Mouse (Mus musculus) liver (tissue): ENCODE measurements at regions not wholly inside any gene's neighbourhood (a gene's known extent, or its start where the extent isn't known, plus 50 kb on each side); places are given as distances from the start of the nearest gene placed in this dataset.

Experiments
- DNase-seq: peaks from one replicate; pipeline ENCODE4 v3.0.0-alpha.2; 2020; ENCODE audit warnings: mixed read lengths

DNA sequence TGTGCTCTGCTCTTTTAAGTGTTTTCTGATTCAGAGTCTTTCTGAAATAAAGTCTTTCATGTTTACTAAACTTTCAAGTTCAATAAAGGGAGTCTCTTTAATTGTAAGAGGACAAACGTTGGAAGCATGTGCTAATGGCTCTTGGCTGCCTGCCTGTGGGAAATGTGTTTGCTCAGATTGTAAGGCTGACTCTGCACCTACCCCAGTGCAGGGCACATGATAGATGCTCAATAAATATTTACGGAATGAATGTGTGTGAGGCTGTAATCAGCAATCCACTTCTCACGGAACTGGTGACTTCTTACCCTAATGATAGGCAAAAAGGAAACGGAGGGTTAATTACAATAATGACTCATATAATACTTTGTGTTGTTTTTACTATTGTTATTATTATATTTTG, 389.0 kb upstream of the Klf4 start:
- DNase-seq: no peak

DNA sequence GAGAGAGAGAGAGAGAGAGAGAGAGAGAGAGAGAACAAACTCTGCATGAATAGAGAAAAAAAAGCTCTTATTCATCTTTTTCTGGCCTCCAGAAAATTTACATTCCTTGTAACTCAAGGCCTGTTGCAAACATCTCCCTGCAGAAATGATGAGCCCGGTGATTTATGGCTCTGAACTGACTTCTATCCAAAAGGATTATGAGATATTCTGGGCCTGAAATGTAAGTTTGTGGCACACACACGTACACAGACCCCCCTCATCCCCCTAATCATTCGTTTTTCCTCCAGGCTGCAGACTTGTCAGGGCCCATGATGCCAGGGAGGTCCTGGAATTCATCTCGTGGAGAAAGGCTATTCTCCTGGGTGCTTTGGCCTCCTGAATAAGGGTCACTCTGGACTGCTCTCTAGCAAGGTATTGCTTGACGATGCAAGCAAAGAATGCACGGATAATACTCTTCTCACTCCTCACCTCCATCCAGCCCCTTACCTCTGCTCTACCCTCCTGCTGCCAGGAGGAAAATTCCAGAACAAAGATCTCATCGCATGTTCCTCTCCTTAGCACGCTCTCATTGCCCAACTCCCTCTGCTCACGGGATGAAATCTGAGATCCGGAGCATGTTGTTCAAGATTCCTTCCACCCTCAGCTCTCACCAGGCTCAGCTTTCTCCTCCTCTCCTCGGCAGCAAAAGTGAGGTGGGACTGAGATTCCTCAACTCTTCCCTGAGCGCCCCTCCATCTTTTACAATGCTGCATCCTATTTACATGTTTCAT, 362.0 kb upstream of the Klf4 start:
- no peak for DNase-seq

DNA sequence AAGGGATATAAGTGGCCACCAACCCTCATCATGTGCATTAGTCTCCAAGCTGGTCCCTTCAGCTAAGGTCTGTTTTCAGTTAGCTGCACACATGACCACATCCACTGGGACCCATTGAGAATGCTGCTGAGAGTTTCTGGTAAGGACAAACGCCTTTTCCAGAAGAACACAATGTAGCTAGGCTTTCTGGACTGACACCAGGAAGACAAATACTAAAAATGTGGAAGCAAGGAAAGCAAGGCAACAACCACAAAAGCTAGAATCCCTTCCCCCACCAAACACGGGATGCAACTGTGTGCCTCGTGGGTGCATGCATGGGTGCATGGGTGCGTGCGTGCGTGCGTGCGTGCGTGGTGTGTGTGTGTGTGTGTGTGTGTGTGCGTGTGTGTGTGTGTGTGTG, 359.4 kb upstream of the Klf4 start:
- no peak for DNase-seq

GRCm38 (mm10) chr4:55887581-55887980, 355.3 kb upstream of the Klf4 start:
- DNase-seq: no peak

GRCm38 (mm10) chr4:55882541-55882940, 350.3 kb upstream of the Klf4 start:
- DNase-seq: no peak

DNA sequence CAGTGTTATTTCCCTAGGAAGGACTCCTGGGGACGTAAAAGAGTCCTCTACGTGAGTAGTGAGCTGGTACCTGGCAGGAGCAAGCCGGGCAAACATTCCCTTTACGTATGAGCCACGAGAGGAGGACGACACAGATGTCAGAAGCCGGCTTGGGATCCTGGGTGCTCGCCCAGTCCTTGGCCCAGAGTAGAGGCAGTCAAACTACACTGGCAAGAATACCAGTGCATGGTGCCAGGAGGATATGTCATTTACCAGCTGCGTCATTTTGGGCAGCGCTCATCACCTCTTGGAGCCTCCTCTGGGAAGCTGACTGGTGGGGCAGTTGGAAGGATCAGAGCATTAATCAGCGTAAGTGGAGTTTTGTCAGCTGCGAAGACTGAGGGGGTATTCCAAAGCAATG, 343.0 kb upstream of the Klf4 start:
- no peak for DNase-seq

- no peak for DNase-seq
Observed at GRCm38 (mm10) chr4:55874875-55875274, 342.6 kb upstream of the Klf4 start.

GRCm38 (mm10) chr4:55874276-55874675, 342.0 kb upstream of the Klf4 start:
- no peak for DNase-seq

GRCm38 (mm10) chr4:55860055-55860454, 327.8 kb upstream of the Klf4 start:
- no peak for DNase-seq

DNA sequence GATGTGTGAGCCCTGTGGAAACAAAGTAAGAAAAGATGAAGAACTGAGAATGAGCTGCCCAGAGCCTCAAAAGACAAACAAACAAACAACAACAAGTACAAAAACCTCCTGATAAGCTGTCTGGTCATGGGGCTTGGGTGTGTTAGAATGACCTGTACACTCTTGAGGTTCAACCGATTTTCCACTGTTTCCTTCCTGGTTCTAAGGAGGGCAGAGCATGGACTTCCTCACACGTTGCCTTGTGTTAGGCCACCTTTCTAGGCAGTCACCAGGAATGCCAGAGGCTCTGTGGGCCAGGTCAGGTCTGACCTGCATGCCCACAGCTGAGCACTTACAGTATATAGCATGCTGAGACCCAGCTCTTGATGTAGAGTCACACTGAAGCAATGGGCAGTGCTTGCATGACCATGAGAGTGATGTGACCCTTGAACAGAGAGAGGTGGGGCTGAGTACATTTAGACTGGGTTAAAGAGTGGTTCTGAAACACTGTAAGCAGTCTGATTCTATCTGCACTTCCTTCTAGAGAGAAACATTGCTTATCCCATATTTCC, 327.0 kb upstream of the Klf4 start:
- no peak for DNase-seq

GRCm38 (mm10) chr4:55851430-55851829, 319.2 kb upstream of the Klf4 start:
- DNase-seq: no peak

GRCm38 (mm10) chr4:55851027-55851426, 318.8 kb upstream of the Klf4 start:
- no peak for DNase-seq

- DNase-seq: no peak
Observed at GRCm38 (mm10) chr4:55843727-55844401, 311.6 kb upstream of the Klf4 start.

DNA sequence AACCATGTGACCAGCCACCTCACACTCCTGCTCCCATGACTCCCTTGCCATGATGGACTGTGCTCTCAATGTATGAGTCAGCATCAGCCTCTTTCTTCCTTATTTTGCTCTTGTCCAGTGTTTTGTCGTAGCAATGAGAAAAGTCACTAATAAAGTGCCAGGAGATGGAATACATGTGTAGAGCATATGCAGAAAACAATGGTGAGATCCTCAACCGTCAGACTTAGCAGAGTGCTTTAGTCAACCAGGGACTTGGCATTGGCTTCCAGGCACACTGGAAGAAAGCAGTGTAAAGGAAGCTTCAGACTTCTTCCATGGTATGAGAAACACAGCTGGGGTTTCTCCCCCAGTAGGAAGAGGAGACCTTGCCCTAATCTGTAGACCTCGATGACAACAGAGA, 306.3 kb upstream of the Klf4 start:
- DNase-seq: no peak

DNA sequence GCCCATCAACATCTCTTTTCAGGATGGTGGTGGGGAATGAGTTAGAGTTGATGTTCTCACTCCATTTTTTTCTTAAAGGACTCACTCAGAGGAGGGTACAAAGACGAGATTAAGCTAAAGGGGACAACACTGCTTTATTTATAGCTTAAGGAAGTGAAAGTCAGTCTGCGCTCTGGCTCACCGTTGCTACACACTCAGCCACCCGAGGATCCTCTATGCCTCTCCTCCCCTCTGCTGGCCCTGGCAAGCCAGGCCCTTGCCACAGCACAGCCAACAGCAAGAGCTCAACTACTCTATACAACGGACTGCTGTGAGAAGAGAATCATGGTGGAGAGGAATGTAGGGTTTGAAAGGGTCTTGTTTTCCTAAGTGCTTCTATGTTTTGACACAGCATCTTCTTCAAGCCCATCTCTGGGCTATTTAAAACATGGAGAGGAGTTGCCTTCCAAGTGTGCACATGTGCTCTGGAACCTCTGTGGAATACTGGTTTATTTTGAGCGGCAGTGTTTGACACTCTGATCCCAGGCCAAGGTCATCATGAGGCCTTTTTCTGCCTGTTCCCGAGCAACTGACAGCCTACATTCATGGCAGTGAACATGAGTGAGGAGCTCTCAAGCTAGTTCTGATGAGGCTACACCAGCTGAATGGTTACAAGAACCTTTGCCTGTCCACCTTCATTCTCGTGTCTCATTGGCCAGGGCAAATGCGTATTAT, 291.9 kb upstream of the Klf4 start:
- peak; percentile 16 for DNase-seq

GRCm38 (mm10) chr4:55823583-55823982, 291.3 kb upstream of the Klf4 start:
- no peak for DNase-seq

DNA sequence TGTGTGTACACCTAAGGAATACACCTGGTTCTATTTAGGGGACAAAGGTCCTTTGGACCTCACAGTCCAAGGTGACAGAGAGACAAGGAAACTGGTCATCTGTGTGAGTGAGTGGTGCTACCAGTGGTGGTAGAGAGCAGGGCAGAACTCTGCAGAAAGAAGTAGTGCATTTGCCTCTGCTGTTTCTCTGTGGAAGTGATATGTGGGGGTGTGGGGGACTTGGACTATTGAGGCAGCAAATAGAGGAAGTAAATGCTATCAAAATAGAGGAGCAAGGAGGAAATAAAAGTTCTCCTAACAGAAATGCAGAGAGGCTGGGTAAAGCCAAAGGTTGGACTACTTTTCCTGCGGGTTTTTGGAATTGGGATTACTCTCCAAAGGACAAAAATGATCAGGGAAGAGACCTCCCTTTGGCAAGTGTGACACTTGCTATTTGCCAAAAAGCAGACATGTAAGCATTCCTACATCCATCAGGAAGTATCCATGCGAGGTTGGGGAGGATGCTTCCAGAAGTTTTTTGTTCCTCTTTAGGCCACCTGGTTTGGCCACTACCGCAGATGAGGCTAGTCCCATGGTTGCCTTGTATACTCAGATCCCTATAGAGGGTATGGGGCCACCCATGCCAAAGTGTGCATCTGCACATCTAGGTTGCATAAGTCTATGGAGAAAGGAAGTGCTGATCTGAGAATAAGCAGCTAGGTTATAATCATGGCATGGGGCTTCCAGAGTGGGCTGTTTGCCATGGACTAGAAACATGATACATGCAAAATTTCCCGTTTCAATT, 285.0 kb upstream of the Klf4 start:
- DNase-seq: no peak

DNA sequence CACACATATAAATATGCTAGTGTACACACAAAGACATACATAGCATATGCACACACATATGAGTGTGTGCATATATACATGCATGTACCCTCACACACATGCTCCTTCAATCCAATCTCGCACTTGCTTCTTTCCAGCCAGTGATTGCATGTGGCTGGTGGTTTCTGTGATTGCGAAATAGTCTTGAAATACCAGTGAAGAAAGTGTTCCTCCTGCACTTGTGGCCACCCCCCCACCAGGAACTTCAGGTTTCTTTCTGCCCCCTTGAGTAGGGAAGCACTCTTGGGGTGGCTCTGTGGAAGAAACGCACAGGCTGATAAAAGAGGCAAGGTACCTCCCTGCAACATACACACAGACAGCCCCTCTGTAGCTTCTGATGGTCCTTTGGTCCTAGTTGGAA, 283.6 kb upstream of the Klf4 start:
- peak; percentile 6 for DNase-seq

DNA sequence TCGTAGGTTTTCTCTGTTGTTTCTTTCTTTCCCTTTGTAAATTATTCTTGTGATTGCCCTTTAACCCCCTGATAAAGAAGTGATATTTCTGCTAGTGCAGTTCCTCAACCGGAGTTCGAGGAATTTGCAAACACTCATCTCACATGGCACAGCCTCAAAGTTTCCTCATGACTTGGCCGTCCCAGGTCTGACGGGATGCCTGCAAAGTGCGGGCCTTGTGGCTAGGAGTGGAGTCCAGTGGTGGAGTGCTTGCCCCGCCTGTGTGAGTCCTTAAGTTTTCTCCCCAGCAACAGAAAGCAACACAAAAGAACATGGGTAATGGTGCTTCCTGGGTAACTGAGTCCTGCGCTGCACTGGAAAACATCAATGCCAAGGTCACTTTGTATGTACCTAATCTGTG, 280.6 kb upstream of the Klf4 start:
- no peak for DNase-seq

GRCm38 (mm10) chr4:55811656-55812055, 279.4 kb upstream of the Klf4 start:
- no peak for DNase-seq

- DNase-seq: no peak
Observed at GRCm38 (mm10) chr4:55808501-55808900, 276.2 kb upstream of the Klf4 start.

DNA sequence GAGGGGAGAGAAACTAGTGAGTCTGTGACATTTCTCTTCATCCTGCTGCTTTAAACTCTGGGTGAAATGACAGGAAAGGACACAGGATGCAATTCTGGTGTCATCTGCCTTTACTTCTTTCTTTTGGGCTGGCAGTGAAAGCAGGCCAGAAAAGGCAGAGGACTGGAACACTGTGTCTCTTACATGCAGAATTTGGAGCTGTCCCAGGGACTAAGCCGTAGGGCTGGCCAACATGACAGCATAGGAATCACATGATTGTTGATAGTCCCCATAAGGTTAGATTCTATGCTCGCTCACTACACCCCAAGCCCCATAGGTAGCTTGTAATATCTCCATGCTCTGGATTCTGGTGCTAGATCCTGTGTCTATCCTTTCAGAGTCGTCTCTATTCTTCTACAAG, 274.5 kb upstream of the Klf4 start:
- DNase-seq: no peak
